Mouse (Mus musculus): ENCODE measurements around the gene Ankrd36. TPM values are rescaled to one million over a fixed set of nuclear protein-coding genes. Genes with fewer than 3 reads are reported as not detected.
A peak's percentile ranks its signal among the peaks of the same experiment; 100 is the strongest.
"Not testable (repeated sequence)": the region's sequence is repeated elsewhere in the genome, so short reads cannot be mapped to it uniquely, and the experiment has no call there.

Ankrd36 gene
- not detected in 2 replicates for total RNA-seq (2017)

- ATAC-seq (ENCODE audit: extremely low read depth, insufficient number of reproducible peaks, low FRiP score, poor library complexity, severe bottlenecking): no peak
Measured at GRCm38 (mm10) chr11:5569474-5569873, at the start of gene Ankrd36. TSS of gene Ankrd36 (plus strand) at chr11:5569684.

GRCm38 (mm10) chr11:5520412-5521265 lies 48.8 kb upstream of the Ankrd36 start, which contains the start of gene Xbp1:
TSS of gene Xbp1 (plus strand) at chr11:5520659.
- ATAC-seq (ENCODE audit: extremely low read depth, insufficient number of reproducible peaks, low FRiP score, poor library complexity, severe bottlenecking): peak; percentile 96

- ATAC-seq (ENCODE audit: extremely low read depth, insufficient number of reproducible peaks, low FRiP score, poor library complexity, severe bottlenecking): no peak
Measured at GRCm38 (mm10) chr11:5521266-5521515, 48.3 kb upstream of the Ankrd36 start.

GRCm38 (mm10) chr11:5521516-5522291 lies 47.8 kb upstream of the Ankrd36 start:
- ATAC-seq (ENCODE audit: extremely low read depth, insufficient number of reproducible peaks, low FRiP score, poor library complexity, severe bottlenecking): peak; percentile 69

- no peak for ATAC-seq (ENCODE audit: extremely low read depth, insufficient number of reproducible peaks, low FRiP score, poor library complexity, severe bottlenecking)
Measured at GRCm38 (mm10) chr11:5522798-5523415, 46.6 kb upstream of the Ankrd36 start.

- no peak for ATAC-seq (ENCODE audit: extremely low read depth, insufficient number of reproducible peaks, low FRiP score, poor library complexity, severe bottlenecking)
Measured at GRCm38 (mm10) chr11:5525418-5525817, 44.1 kb upstream of the Ankrd36 start.

GRCm38 (mm10) chr11:5526573-5527439 lies 42.7 kb upstream of the Ankrd36 start:
- ATAC-seq (ENCODE audit: extremely low read depth, insufficient number of reproducible peaks, low FRiP score, poor library complexity, severe bottlenecking): no peak

GRCm38 (mm10) chr11:5527865-5528523 lies 41.5 kb upstream of the Ankrd36 start:
- no peak for ATAC-seq (ENCODE audit: extremely low read depth, insufficient number of reproducible peaks, low FRiP score, poor library complexity, severe bottlenecking)

GRCm38 (mm10) chr11:5528841-5529240 lies 40.6 kb upstream of the Ankrd36 start:
- ATAC-seq (ENCODE audit: extremely low read depth, insufficient number of reproducible peaks, low FRiP score, poor library complexity, severe bottlenecking): no peak

GRCm38 (mm10) chr11:5530172-5530571 lies 39.3 kb upstream of the Ankrd36 start:
- ATAC-seq (ENCODE audit: extremely low read depth, insufficient number of reproducible peaks, low FRiP score, poor library complexity, severe bottlenecking): no peak

- ATAC-seq (ENCODE audit: extremely low read depth, insufficient number of reproducible peaks, low FRiP score, poor library complexity, severe bottlenecking): no peak
Measured at GRCm38 (mm10) chr11:5530717-5531116, 38.8 kb upstream of the Ankrd36 start.

GRCm38 (mm10) chr11:5533108-5533507 lies 36.4 kb upstream of the Ankrd36 start:
- ATAC-seq (ENCODE audit: extremely low read depth, insufficient number of reproducible peaks, low FRiP score, poor library complexity, severe bottlenecking): no peak

- ATAC-seq (ENCODE audit: extremely low read depth, insufficient number of reproducible peaks, low FRiP score, poor library complexity, severe bottlenecking): not testable (repeated sequence)
Measured at GRCm38 (mm10) chr11:5537454-5537853, 32.0 kb upstream of the Ankrd36 start.

GRCm38 (mm10) chr11:5540331-5540730 lies 29.2 kb upstream of the Ankrd36 start:
- ATAC-seq (ENCODE audit: extremely low read depth, insufficient number of reproducible peaks, low FRiP score, poor library complexity, severe bottlenecking): no peak

GRCm38 (mm10) chr11:5541230-5541798 lies 28.2 kb upstream of the Ankrd36 start:
- no peak for ATAC-seq (ENCODE audit: extremely low read depth, insufficient number of reproducible peaks, low FRiP score, poor library complexity, severe bottlenecking)

- ATAC-seq (ENCODE audit: extremely low read depth, insufficient number of reproducible peaks, low FRiP score, poor library complexity, severe bottlenecking): peak; percentile 98
Measured at GRCm38 (mm10) chr11:5541799-5542481, 27.5 kb upstream of the Ankrd36 start, which contains the start of gene Ccdc117. TSS of gene Ccdc117 (minus strand) at chr11:5542187.

- ATAC-seq (ENCODE audit: extremely low read depth, insufficient number of reproducible peaks, low FRiP score, poor library complexity, severe bottlenecking): no peak
Measured at GRCm38 (mm10) chr11:5542482-5543185, 26.9 kb upstream of the Ankrd36 start.
